Mouse (Mus musculus) adrenal gland, postnatal 25 days (tissue): Measurements from ENCODE around the gene Tmem87a. TPM values are rescaled to one million over a fixed set of nuclear protein-coding genes. Genes with fewer than 3 reads are reported as not detected.
A peak's percentile ranks its signal among the peaks of the same experiment; 100 is the strongest.

Experiments used
- DNase-seq: peaks from one replicate; pipeline ENCODE4 v3.0.0; 2021; ENCODE audit warnings: mixed read lengths
- long read RNA-seq: library from polyadenylated mRNA; stranded (forward); transcript quantifications from one replicate; pipeline ENCODE4 v2.0.0, GENCODE M21; 2021
- total RNA-seq: library from RNA; stranded (reverse); gene quantifications from 2 replicates; pipeline ENCODE4 v1.2.3, GENCODE M21; 2021

Tmem87a gene
- total RNA-seq: 43.3 and 49.9 TPM in 2 replicates
- long read RNA-seq, full-length matches to known transcripts: 20 of 27 reads
- long read RNA-seq, partial matches to known transcripts: 1 of 27 reads
- long read RNA-seq, other reads (novel, unspliced or antisense): 6 of 27 reads

- DNase-seq: peak; percentile 91
These were observed at the start of gene Tmem87a for GRCm38 (mm10) chr2:120403986-120404822. Gene Tmem87a (minus strand): TSS chr2:120404113.

GRCm38 (mm10) chr2:120452600-120452999 is 48.7 kb upstream of the Tmem87a start:
- no peak for DNase-seq

- no peak for DNase-seq
These were observed 46.8 kb upstream of the Tmem87a start for GRCm38 (mm10) chr2:120450724-120451123.

GRCm38 (mm10) chr2:120447306-120447705 is 43.4 kb upstream of the Tmem87a start:
- DNase-seq: no peak

- DNase-seq: no peak
These were observed 42.5 kb upstream of the Tmem87a start for GRCm38 (mm10) chr2:120446373-120446772.

- DNase-seq: no peak
These were observed 40.6 kb upstream of the Tmem87a start for GRCm38 (mm10) chr2:120444486-120444885.

- DNase-seq: no peak
These were observed 20.5 kb upstream of the Tmem87a start for GRCm38 (mm10) chr2:120424386-120424785.

- DNase-seq: no peak
These were observed 11.0 kb upstream of the Tmem87a start for GRCm38 (mm10) chr2:120414738-120415414.

GRCm38 (mm10) chr2:120414113-120414512 is 10.2 kb upstream of the Tmem87a start:
- no peak for DNase-seq

GRCm38 (mm10) chr2:120411096-120411628 is 7.2 kb upstream of the Tmem87a start:
- no peak for DNase-seq

- DNase-seq: no peak
These were observed 1.2 kb upstream of the Tmem87a start for GRCm38 (mm10) chr2:120404823-120405765.

GRCm38 (mm10) chr2:120403653-120403985 is 294 bp downstream of the Tmem87a start, which contains the start of gene Ganc:
Gene Ganc (plus strand): TSS chr2:120403896.
- peak; percentile 63 for DNase-seq

- DNase-seq: no peak
These were observed 1.1 kb downstream of the Tmem87a start for GRCm38 (mm10) chr2:120402813-120403212.

GRCm38 (mm10) chr2:120397951-120398350 is 6.0 kb downstream of the Tmem87a start:
- no peak for DNase-seq

GRCm38 (mm10) chr2:120392406-120392805 is 11.5 kb downstream of the Tmem87a start:
- no peak for DNase-seq

GRCm38 (mm10) chr2:120390934-120391333 is 13.0 kb downstream of the Tmem87a start:
- no peak for DNase-seq

- peak; percentile 19 for DNase-seq
These were observed 14.5 kb downstream of the Tmem87a start for GRCm38 (mm10) chr2:120389376-120389775.

- DNase-seq: no peak
These were observed 16.6 kb downstream of the Tmem87a start for GRCm38 (mm10) chr2:120387291-120387690.

GRCm38 (mm10) chr2:120386264-120386663 is 17.6 kb downstream of the Tmem87a start:
- DNase-seq: no peak

- no peak for DNase-seq
These were observed 30.1 kb downstream of the Tmem87a start for GRCm38 (mm10) chr2:120373858-120374257.

GRCm38 (mm10) chr2:120367416-120368207 is 36.3 kb downstream of the Tmem87a start:
- no peak for DNase-seq
